ENCODE assay signal across 13 mouse cellular contexts in genomic region chr11:34098422-34098821, GRCm38 (mm10). TPM values are rescaled to one million over a fixed set of nuclear protein-coding genes. Genes with fewer than 3 reads are reported as not detected.
DNase-seq lines count a peak whose midpoint lies in the region; ATAC-seq lines count a peak whose summit lies in the region.
"Had no signal": no experiment of that assay in that cellular context is flagged by ENCODE, and none has a peak within 500 bp of the region (broad histone marks: within the 10 kb centered on the region; RNA-seq: fewer than 3 reads in every experiment).

Gene 4930469K13Rik, minus strand, starts transcription at chr11:34098554.

- peak; percentile 56; the same call in 1 of the 2 replicates for ATAC-seq in midbrain, embryonic 13.5 days
- ATAC-seq in embryonic facial prominence, embryonic 14.5 days (ENCODE audit: low read depth): no peak

- WGBS in midbrain, embryonic 13.5 days: 82% methylated on average over 10 of the region's 10 CpGs
- 85% methylated on average over 10 of the region's 10 CpGs for WGBS in midbrain, embryonic 10.5 days
- 85% methylated on average over 10 of the region's 10 CpGs for whole genome bisulfite sequencing in embryonic facial prominence, embryonic 14.5 days

- no peak within 1 kb of the TSS for H3K4me2 ChIP-seq in midbrain, embryonic 13.5 days (replicated peaks)
- H3K4me2 ChIP-seq in embryonic facial prominence, embryonic 14.5 days (ENCODE audit: low read depth, low read length): no peak within 1 kb of the TSS
- H3K4me2 ChIP-seq: embryonic facial prominence, embryonic 15.5 days; heart, embryonic 11.5 days; limb, embryonic 12.5 days had no signal

- no peaks in the 10 kb centered on the region for H3K4me1 ChIP-seq in midbrain, embryonic 13.5 days (replicated peaks)
- H3K4me1 ChIP-seq in midbrain, embryonic 10.5 days: no peaks in the 10 kb centered on the region
- H3K4me1 ChIP-seq in embryonic facial prominence, embryonic 14.5 days (ENCODE audit: control insufficient read depth, insufficient read depth, low read length): no peaks in the 10 kb centered on the region
- H3K4me1 ChIP-seq: embryonic facial prominence, embryonic 15.5 days; limb, embryonic 12.5 days had no signal

- H3K36me3 ChIP-seq in midbrain, embryonic 13.5 days: no peaks in the 10 kb centered on the region
- H3K36me3 ChIP-seq in midbrain, embryonic 10.5 days: no peaks in the 10 kb centered on the region
- H3K36me3 ChIP-seq in embryonic facial prominence, embryonic 14.5 days (ENCODE audit: control insufficient read depth, insufficient read depth, low read length): no peaks in the 10 kb centered on the region
- H3K36me3 ChIP-seq: embryonic facial prominence, embryonic 15.5 days; limb, embryonic 12.5 days had no signal

- no peaks in the 10 kb centered on the region for H3K9me3 ChIP-seq in midbrain, embryonic 13.5 days
- H3K9me3 ChIP-seq in midbrain, embryonic 10.5 days (replicated peaks): no peaks in the 10 kb centered on the region
- no peaks in the 10 kb centered on the region for H3K9me3 ChIP-seq in embryonic facial prominence, embryonic 14.5 days (ENCODE audit: control insufficient read depth, low read length)
- H3K9me3 ChIP-seq: embryonic facial prominence, embryonic 15.5 days; limb, embryonic 12.5 days had no signal

- no peak within 1 kb of the TSS for H3K9ac ChIP-seq in midbrain, embryonic 13.5 days (replicated peaks)
- no peak within 1 kb of the TSS for H3K9ac ChIP-seq in embryonic facial prominence, embryonic 14.5 days (ENCODE audit: low read depth, low read length)
- H3K9ac ChIP-seq: embryonic facial prominence, embryonic 15.5 days; limb, embryonic 12.5 days had no signal

- H3K4me3 ChIP-seq in midbrain, embryonic 13.5 days (replicated peaks): no peak within 1 kb of the TSS
- no peak within 1 kb of the TSS for H3K4me3 ChIP-seq in midbrain, embryonic 10.5 days
- no peak within 1 kb of the TSS for H3K4me3 ChIP-seq in embryonic facial prominence, embryonic 14.5 days (ENCODE audit: low read depth, low read length)
- H3K4me3 ChIP-seq: embryonic facial prominence, embryonic 15.5 days; limb, embryonic 12.5 days had no signal

- H3K27ac ChIP-seq in midbrain, embryonic 13.5 days: no peak within 1 kb of the TSS
- H3K27ac ChIP-seq in midbrain, embryonic 10.5 days (replicated peaks): no peak within 1 kb of the TSS
- H3K27ac ChIP-seq in embryonic facial prominence, embryonic 14.5 days (replicated peaks; ENCODE audit: low read depth, low read length): no peak within 1 kb of the TSS
- H3K27ac ChIP-seq: embryonic facial prominence, embryonic 15.5 days; limb, embryonic 12.5 days had no signal

- peak; percentile 37 for DNase-seq in embryo, embryonic 11 days
- no peak for DNase-seq in embryo, embryonic 9.5 days (ENCODE audit: extremely low spot score)
- no peak for DNase-seq in midbrain, embryonic 10.5 days (ENCODE audit: low spot score)
- DNase-seq in embryonic facial prominence, embryonic 14.5 days (ENCODE audit: low spot score): peak; percentile 20
- DNase-seq in retina, postnatal 1 day: peak; percentile 48
- DNase-seq in adrenal gland, postnatal 4 days (ENCODE audit: low spot score in 2 of 2): no peak
- no peak for DNase-seq in heart, adult 9 months (ENCODE audit: low spot score in 2 of 2)
- DNase-seq: kidney, adult 8-10 months; spleen, adult 18-20 months had no signal

- H3K27me3 ChIP-seq in midbrain, embryonic 13.5 days: no peaks in the 10 kb centered on the region
- H3K27me3 ChIP-seq in midbrain, embryonic 10.5 days (ENCODE audit: low read depth, poor library complexity, severe bottlenecking): no peaks in the 10 kb centered on the region
- no peaks in the 10 kb centered on the region for H3K27me3 ChIP-seq in embryonic facial prominence, embryonic 14.5 days (replicated peaks; ENCODE audit: control insufficient read depth, insufficient read depth, low read length)
- H3K27me3 ChIP-seq: embryonic facial prominence, embryonic 15.5 days; limb, embryonic 12.5 days had no signal

RNA-seq across cellular contexts. Expression of gene 4930469K13Rik, which starts in this region (rescaled TPM):
- polyA plus RNA-seq in midbrain, embryonic 13.5 days (2015; fragmentation: Nextera tagmentation; extraction: Ambion mirVana): not detected in 2 replicates
- polyA plus RNA-seq in midbrain, embryonic 10.5 days (2016; fragmentation: Nextera tagmentation; extraction: Ambion mirVana): not detected in 2 replicates
- 0.54 and 0.72 TPM in 2 replicates for polyA plus RNA-seq in embryonic facial prominence, embryonic 14.5 days (2014; fragmentation: Nextera tagmentation; extraction: Ambion mirVana)
- not detected for total RNA-seq in adrenal gland, postnatal 4 days (2021)
- polyA plus RNA-seq: heart, embryonic 11.5 days; limb, embryonic 12.5 days had no signal

Comparison
In these comparisons a context has a peak if more than half of its experiments do, and no peak if none do; other contexts are left out.
1. DNase-seq: peak in embryo, embryonic 11 days (single experiment) and retina, postnatal 1 day (single experiment); none in embryo, embryonic 9.5 days (single experiment), midbrain, embryonic 10.5 days (single experiment), adrenal gland, postnatal 4 days (0 of 2) and heart, adult 9 months (0 of 2).
2. Peak in ATAC-seq in midbrain, embryonic 13.5 days; RNA of the gene not detected or under 1 TPM.
3. Peak in DNase-seq in embryonic facial prominence, embryonic 14.5 days; RNA of the gene not detected or under 1 TPM.